Mouse (Mus musculus): ENCODE data around the gene Trim26.
"Not testable (repeated sequence)": the region's sequence is repeated elsewhere in the genome, so short reads cannot be mapped to it uniquely, and the experiment has no call there.

Gene Trim26

DNA sequence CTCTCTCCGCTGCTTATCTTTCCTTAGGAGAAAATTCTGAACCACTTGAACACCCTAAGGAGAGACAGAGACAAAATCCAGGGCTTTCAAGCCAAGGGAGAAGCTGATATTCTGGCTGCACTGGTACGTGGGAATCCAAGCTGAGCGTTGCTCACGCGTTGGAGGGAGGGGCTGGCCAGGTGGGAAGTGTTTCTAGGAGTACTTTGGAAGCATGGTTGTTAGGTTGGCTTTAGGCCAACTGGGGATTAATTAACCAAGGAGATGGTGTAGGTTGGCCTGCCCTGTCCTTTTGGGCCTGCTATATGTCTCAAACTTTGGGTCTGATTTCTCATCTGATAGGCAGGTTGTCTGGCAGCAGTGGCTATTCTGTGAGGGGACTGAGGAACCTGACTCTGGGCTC is 14.3 kb downstream of the Trim26 start:
- DNase-seq (ENCODE audit: low read depth, low spot score), result no peak

- DNase-seq (ENCODE audit: low read depth, low spot score), result no peak
These were observed 14.7 kb downstream of the Trim26 start for GRCm38 (mm10) chr17:36851627-36852026.

DNA sequence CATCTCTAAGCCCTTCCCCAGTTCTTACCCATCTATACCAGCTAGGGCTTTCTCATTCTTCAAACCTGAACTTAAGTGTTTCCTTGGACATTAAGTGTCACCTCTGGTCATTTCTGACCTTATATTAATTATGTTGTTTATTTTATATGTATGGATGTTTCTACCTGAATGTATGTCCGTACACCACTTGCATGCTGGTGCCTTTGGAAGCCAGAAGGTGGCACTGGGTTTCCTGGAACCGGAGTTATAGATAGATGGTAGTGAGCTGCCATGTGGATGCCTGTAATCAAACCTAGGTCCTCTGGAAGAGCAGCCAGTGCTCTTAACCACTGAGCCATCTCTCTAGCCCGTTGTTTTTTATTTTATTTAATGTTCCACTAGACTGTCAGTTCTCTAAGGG is 18.6 kb downstream of the Trim26 start:
- DNase-seq (ENCODE audit: low read depth, low spot score), result no peak

DNA sequence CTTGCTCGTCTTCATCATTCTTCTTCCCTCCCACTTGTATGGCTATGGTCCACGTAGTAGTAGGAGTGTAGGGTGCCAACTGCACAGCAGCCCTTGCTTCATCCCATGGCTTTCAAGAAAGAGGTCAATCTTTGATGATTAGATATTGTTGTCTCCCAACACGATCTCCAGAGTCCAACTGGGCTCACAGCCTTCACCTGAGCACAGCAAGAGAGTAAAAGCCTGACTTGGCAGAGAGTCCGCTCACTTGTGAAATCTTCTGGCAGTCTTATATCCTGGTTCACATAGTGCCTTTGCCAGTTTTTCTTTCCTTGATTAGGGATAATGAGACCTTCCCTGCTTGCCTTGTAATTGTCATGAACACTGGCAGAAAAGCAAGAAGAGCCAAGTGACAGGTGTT is 19.3 kb downstream of the Trim26 start:
- DNase-seq (ENCODE audit: low read depth, low spot score), result no peak

- no peak for DNase-seq (ENCODE audit: low read depth, low spot score)
These were observed 21.2 kb downstream of the Trim26 start for GRCm38 (mm10) chr17:36858181-36858580.

DNA sequence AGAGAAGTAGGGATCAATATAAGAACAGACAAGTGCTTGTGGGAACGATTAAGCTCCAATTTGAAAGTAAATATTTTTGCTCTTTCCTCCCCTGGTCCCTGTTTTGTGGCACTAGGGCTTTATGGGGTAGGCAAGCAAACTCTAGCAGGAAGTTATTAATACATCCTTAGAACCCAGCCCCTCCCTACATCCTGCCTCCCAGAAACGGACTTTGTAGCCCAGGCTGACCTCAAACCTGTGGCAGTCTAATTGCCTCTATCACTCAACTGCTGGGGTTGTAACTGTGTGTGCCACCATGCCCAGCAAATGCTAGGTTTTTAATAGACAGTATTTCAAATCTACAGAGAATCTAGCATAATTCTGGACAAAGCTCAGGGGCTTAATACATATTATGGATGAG is 24.7 kb downstream of the Trim26 start:
- DNase-seq (ENCODE audit: low read depth, low spot score), result no peak

DNA sequence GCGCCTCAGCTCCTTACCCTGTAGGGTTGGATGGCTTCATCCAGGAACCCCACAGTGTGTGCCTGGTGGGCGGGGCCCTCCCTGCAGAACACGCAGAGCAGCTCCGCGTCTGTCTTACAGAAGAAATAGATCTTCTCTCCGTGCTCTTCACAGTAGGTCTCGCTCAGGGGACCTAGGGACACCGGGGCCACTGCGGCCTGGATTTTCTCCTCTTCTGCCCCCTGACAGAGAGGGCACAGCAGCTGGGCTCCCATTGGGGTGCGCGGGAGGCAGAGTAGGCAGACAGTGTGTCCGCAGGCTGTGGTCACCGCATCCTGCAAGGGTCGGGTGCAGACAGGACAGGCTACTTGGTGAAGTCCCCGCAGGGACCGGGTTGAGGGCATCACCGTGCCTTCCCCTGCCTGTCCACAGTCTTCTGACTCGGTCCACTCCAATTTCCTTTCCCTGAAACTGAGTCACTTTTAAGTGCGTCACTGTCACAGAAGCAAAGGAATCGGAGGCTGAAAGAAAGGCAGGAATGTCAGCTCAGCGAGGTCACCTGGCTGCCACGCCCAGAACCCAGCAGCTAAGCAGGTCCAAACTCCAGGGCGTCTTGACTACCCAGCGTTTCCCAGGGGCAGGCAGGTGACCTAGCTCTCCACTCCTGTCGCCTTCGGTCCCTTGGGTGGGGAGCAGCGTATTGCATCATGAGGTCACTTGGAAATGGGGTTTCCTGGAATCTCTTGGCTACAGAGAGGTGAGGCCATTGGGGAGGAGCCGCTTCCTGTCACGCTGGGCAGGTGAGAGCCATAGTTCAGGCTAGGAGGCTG is 30.0 kb downstream of the Trim26 start, which contains the start of gene Trim15:
Trim15 (minus strand) TSS at position 492 of the 809 bp plus-strand sequence.
- no peak for DNase-seq (ENCODE audit: low read depth, low spot score)

DNA sequence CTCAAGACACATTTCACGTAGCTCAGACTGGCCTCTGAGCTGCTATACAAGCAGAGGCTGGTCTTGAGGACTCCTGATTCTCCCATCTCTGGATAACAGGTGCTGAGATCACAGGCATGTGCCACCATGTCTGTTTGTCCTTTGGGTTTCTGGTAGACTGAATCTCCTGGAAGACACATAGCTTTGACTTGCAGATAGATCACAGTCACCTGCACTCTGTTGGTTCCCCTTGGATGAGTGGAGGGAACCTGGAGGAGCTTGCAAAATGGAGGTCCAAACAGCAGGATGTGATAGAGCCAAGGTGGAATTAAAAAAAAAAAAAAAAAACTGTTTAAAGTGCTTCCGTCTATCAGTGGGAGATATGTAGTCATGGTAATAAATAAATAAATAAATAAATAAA is 31.9 kb downstream of the Trim26 start:
- no peak for DNase-seq (ENCODE audit: low read depth, low spot score)

- DNase-seq (ENCODE audit: low read depth, low spot score), result no peak
These were observed 32.5 kb downstream of the Trim26 start, which contains the start of gene Trim10 for GRCm38 (mm10) chr17:36869284-36869954. Gene Trim10, plus strand, starts transcription at chr17:36869574.

DNA sequence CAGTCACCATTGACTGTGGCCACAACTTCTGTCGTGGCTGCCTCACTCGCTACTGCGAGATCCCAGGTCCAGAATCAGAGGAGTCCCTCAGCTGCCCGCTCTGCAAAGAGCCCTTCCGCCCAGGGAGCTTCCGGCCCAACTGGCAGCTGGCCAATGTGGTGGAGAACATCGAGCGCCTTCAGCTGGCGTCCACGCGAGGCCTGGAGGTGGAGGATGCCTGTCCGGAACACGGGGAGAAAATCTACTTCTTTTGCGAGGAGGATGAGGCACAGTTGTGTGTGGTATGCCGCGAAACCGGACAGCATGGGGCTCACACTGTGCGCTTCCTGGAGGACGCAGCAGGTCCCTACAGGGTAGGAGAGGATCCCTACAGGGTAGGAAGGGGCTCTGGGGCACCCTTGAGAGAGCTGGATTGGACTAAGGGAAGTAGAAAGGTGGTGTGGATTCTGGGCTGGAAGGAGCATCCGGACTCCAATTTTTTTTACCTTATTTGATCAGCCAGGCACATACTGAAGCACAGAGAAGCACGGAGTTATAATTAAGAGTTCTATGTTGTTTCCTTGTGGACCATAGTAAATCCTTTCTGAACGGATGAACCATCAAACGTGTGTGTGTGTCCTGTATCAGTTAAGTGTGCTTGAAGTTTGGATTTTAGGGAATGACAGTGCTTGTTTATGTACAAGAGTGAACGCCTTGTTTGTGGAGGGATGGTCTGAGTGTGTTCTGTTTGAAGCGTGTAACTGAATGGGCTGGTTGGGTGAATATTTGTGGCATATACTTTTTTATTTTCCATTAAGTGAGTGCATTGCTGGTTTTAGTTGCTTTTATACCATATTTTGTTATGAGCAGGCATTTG is 33.2 kb downstream of the Trim26 start:
- no peak for DNase-seq (ENCODE audit: low read depth, low spot score)

DNA sequence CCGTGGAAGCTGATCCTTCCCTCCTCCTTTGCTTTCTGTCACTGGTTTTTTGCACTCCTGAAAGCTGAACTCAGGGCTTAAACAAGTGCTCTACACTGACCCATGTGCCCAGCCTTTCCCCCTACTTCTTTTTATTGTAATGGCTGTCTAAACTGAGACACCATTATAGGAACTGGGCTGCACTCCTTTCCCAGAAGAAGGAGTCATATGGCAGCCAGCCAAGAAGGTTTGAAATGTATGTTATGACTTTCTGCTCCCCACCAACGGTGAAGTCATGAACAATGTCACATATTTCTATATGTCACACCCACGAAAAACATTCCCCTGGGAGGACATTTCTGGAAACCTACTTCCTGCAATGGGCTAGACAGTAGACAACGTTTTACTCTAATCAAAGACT is 37.7 kb downstream of the Trim26 start:
- DNase-seq (ENCODE audit: low read depth, low spot score), result no peak

GRCm38 (mm10) chr17:36883350-36883749 is 46.4 kb downstream of the Trim26 start:
- DNase-seq (ENCODE audit: low read depth, low spot score), result no peak

GRCm38 (mm10) chr17:36885132-36885790 is 48.3 kb downstream of the Trim26 start:
- DNase-seq (ENCODE audit: low read depth, low spot score), result no peak

- no peak for DNase-seq (ENCODE audit: low read depth, low spot score)
These were observed 53.4 kb downstream of the Trim26 start, which contains the start of gene Trim40 for GRCm38 (mm10) chr17:36890073-36890903. Gene Trim40, minus strand, starts transcription at chr17:36890123.

- not testable (repeated sequence) for DNase-seq (ENCODE audit: low read depth, low spot score)
These were observed 54.6 kb downstream of the Trim26 start for GRCm38 (mm10) chr17:36891496-36891895.

- peak; percentile 17 for DNase-seq (ENCODE audit: low read depth, low spot score)
These were observed 55.4 kb downstream of the Trim26 start for GRCm38 (mm10) chr17:36892362-36892761.

DNA sequence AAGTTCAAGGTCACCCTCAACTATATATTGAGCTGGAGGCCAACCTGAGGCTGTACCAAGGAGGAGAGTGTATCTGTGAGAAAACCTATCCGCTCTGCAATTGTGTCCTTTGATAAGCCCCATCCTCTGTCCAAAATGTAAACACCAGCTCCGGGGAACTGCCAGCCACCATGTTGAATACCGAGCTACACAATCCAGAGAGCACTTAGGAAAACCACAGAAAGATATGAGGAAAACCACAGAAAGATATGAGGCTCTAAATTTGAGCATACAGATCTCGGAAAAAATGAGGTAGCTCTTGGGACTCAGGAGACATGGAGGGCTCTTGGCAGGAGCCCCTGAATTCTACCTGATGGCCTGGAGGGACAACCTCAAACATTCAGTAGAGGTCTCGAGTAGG is 56.5 kb downstream of the Trim26 start:
- no peak for DNase-seq (ENCODE audit: low read depth, low spot score)

GRCm38 (mm10) chr17:36896583-36896982 is 59.6 kb downstream of the Trim26 start:
- peak; percentile 13 for DNase-seq (ENCODE audit: low read depth, low spot score)

DNA sequence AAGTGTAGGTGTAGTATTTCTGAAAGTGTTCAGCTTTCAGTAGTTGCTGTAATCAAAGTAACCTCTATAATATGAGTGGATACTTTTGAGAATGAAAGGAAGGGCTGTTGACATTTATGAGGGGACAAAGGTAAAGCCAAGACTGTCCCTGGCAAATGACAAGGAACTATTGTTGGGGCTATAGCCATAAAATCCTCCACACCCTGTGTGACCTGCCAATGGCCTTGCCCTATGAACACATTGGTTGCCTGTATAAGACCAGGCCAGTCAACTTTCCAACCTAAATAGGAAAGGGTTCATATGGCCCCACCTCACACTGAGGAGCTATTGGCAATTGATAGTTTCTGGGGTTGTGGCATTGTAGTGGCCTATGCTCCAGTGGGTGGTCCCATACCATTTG is 60.1 kb downstream of the Trim26 start:
- DNase-seq (ENCODE audit: low read depth, low spot score), result no peak

- DNase-seq (ENCODE audit: low read depth, low spot score), result no peak
These were observed 60.7 kb downstream of the Trim26 start, which contains the start of gene Trim31 for GRCm38 (mm10) chr17:36897552-36898205. Gene Trim31, plus strand, starts transcription at chr17:36898118.
